Mouse (Mus musculus): ENCODE data around the gene Josd1. TPM values are rescaled to one million over a fixed set of nuclear protein-coding genes. Genes with fewer than 3 reads are reported as not detected.

Gene Josd1
- polyA plus RNA-seq, 1 experiment from 2014 or later, result 26.1 TPM

GRCm38 (mm10) chr15:79651481-79651880, 36.2 kb downstream of the Josd1 start:
- H3K36me3 ChIP-seq, result peaks cover 18% of the 10 kb centered on the region; the same call in 1 of the 2 replicates
- no peaks in the 10 kb centered on the region for H3K27me3 ChIP-seq
- no peaks in the 10 kb centered on the region for H3K9me3 ChIP-seq
- no peak overlapping the region for H3K4me2 ChIP-seq
- ATAC-seq (ENCODE audit: insufficient number of reproducible peaks, insufficient read depth, low FRiP score, low TSS enrichment, low read depth), result no peak
- 71% methylated on average over 4 of the region's 4 CpGs for WGBS
- no peak overlapping the region for H3K9ac ChIP-seq
- H3K4me1 ChIP-seq, result no peaks in the 10 kb centered on the region
- H3K4me3 ChIP-seq, result no peak overlapping the region
- no peak overlapping the region for H3K27ac ChIP-seq

- Histone ChIP-seq H3K36me3 (peaks cover 18% of the 10 kb centered on the region; the same call in 1 of the 2 replicates), H3K9ac (no peak overlapping the region), H3K27ac (no peak overlapping the region), H3K4me3 (no peak overlapping the region), H3K4me2 (no peak overlapping the region), H3K27me3 (no peaks in the 10 kb centered on the region), H3K4me1 (no peaks in the 10 kb centered on the region), H3K9me3 (no peaks in the 10 kb centered on the region)
- no peak for ATAC-seq (ENCODE audit: insufficient number of reproducible peaks, insufficient read depth, low FRiP score, low TSS enrichment, low read depth)
Measured at GRCm38 (mm10) chr15:79650569-79650968, 37.1 kb downstream of the Josd1 start.

DNA sequence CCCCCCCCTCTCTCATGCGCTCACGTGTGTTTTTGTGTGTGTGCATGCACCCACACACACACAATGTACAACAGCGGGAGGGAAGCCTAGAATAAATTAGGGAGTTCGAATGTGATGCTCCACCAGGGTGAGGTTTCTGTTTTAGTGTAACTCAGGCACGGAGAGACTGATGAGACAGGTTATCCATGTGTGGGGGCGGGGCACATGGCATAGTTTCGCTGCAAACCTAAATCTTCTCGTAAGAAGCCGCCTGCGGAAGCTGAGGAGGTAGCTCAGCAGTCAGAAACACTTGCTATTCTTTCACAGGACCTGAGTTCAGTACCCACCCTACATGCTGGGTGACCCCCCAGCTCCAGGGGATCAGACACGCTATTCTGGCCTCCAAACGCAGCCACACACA, 39.6 kb downstream of the Josd1 start:
- Histone ChIP-seq H3K27ac (no peak overlapping the region), H3K4me2 (no peak overlapping the region), H3K4me3 (no peak overlapping the region), H3K9me3 (no peaks in the 10 kb centered on the region), H3K36me3 (peaks cover 24% of the 10 kb centered on the region; the same call in 1 of the 2 replicates), H3K27me3 (no peaks in the 10 kb centered on the region), H3K4me1 (no peaks in the 10 kb centered on the region), H3K9ac (no peak overlapping the region)
- WGBS, result 88% methylated on average over 12 of the region's 12 CpGs
- ATAC-seq (ENCODE audit: insufficient number of reproducible peaks, insufficient read depth, low FRiP score, low TSS enrichment, low read depth), result no peak

DNA sequence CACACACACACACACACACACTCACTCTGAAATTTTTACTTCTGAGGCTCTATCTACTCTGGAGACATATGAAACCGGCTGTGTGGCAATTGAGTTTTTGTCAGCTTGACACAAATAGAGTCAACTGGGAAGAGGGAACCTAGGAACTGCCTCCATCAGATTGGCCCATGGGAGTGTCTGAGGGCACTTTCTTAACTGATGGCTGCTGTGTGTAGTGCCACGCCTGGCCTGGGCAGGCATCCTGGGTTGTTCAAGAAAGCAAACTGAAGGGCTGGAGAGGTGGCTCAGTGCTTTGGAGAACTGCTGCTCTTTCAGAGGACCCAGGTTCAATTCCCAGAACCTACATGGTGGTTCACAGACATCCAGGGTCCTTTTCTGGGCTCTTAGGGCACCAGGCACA, 42.2 kb downstream of the Josd1 start:
- Histone ChIP-seq H3K4me2 (no peak overlapping the region), H3K36me3 (peaks cover 31% of the 10 kb centered on the region; the same call in 1 of the 2 replicates), H3K4me3 (no peak overlapping the region), H3K27ac (no peak overlapping the region), H3K4me1 (peaks cover 8% of the 10 kb centered on the region; the same call in 1 of the 2 replicates), H3K9me3 (no peaks in the 10 kb centered on the region), H3K27me3 (no peaks in the 10 kb centered on the region), H3K9ac (no peak overlapping the region)
- ATAC-seq (ENCODE audit: insufficient number of reproducible peaks, insufficient read depth, low FRiP score, low TSS enrichment, low read depth), result no peak
- 76% methylated on average over 2 of the region's 2 CpGs for WGBS

DNA sequence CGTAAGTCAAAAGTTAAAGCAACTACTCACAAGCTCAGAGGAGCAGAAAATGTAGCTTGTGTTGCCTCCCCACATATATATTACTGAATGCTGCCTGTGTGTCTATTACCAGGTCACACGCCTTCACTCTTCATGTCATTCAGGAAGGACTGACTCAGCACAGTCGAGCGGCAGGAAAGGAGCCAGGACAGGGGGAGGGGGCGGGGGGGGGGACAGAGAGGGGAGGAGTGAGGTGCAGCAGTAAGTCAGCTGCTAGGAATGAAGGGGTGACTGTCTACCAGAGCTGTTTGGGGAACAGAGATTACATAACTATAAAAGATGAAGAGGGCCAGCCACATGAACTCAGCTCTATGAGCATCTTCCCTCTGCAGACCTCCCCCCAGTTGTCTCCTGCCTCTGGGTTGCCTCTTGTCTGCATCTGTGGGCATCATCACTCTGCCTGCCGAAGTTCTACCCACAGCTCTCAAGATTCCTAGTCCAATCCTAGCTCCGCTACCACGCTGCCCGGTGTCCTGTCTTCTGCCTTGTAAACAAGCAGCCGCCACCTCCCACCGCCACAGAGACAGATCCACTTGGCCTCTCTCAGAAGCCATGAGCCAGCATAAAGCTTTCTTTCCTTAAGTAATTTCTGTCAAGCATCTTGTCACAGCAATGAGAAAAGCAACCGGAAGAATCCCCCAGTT, 46.4 kb downstream of the Josd1 start:
- H3K36me3 ChIP-seq, result peaks cover 32% of the 10 kb centered on the region
- no peaks in the 10 kb centered on the region for H3K9me3 ChIP-seq
- H3K4me2 ChIP-seq, result no peak overlapping the region
- no peak overlapping the region for H3K27ac ChIP-seq
- ATAC-seq (ENCODE audit: insufficient number of reproducible peaks, insufficient read depth, low FRiP score, low TSS enrichment, low read depth), result no peak
- peaks cover 8% of the 10 kb centered on the region; the same call in 1 of the 2 replicates for H3K4me1 ChIP-seq
- 56% methylated on average over 12 of the region's 12 CpGs for WGBS
- no peak overlapping the region for H3K4me3 ChIP-seq
- H3K9ac ChIP-seq, result 0 out of 2 replicates have a peak overlapping the region, but pooled peaks have one; percentile 32
- H3K27me3 ChIP-seq, result no peaks in the 10 kb centered on the region

- ATAC-seq (ENCODE audit: insufficient number of reproducible peaks, insufficient read depth, low FRiP score, low TSS enrichment, low read depth), result no peak
- no peak overlapping the region for H3K27ac ChIP-seq
- no peaks in the 10 kb centered on the region for H3K9me3 ChIP-seq
- WGBS, result 62% methylated on average over 2 of the region's 2 CpGs
- peaks cover 72% of the 10 kb centered on the region for H3K36me3 ChIP-seq
- no peak overlapping the region for H3K4me3 ChIP-seq
- H3K4me2 ChIP-seq, result no peak overlapping the region
- H3K9ac ChIP-seq, result no peak overlapping the region
- no peaks in the 10 kb centered on the region for H3K27me3 ChIP-seq
- no peaks in the 10 kb centered on the region for H3K4me1 ChIP-seq
Measured at GRCm38 (mm10) chr15:79630471-79630870, 57.2 kb downstream of the Josd1 start.

Other genes with a start within 250 kb of the Josd1 start
- 100 and 112 TPM in 2 replicates for gene Csnk1e, start 232.4 kb downstream of the Josd1 start, polyA plus RNA-seq (2015; fragmentation: Nextera tagmentation; extraction: Ambion mirVana)
- not detected in 2 replicates for gene Kcnj4, start 182.7 kb downstream of the Josd1 start, polyA plus RNA-seq (2015; fragmentation: Nextera tagmentation; extraction: Ambion mirVana)
- gene Kdelr3, start 171.5 kb downstream of the Josd1 start, polyA plus RNA-seq (2015; fragmentation: Nextera tagmentation; extraction: Ambion mirVana), result 89.9 and 99.5 TPM in 2 replicates
- gene Ddx17, start 141.2 kb downstream of the Josd1 start, polyA plus RNA-seq (2015; fragmentation: Nextera tagmentation; extraction: Ambion mirVana), result 61.4 and 65.8 TPM in 2 replicates
- 2.2 TPM in 2 replicates for gene Dmc1, start 82.8 kb downstream of the Josd1 start, polyA plus RNA-seq (2015; fragmentation: Nextera tagmentation; extraction: Ambion mirVana)
- 2.2 and 2.5 TPM in 2 replicates for gene Fam227a, start 29.0 kb downstream of the Josd1 start, polyA plus RNA-seq (2015; fragmentation: Nextera tagmentation; extraction: Ambion mirVana)
- 60.7 and 66.0 TPM in 2 replicates for gene Cby1, start 28.7 kb downstream of the Josd1 start, polyA plus RNA-seq (2015; fragmentation: Nextera tagmentation; extraction: Ambion mirVana)
- gene Tomm22, start 17.1 kb downstream of the Josd1 start, polyA plus RNA-seq (2015; fragmentation: Nextera tagmentation; extraction: Ambion mirVana), result 238 TPM in 2 replicates
- gene Gtpbp1, start 2.9 kb upstream of the Josd1 start, polyA plus RNA-seq (2015; fragmentation: Nextera tagmentation; extraction: Ambion mirVana), result 39.8 and 42.2 TPM in 2 replicates
- 7.3 and 8.0 TPM in 2 replicates for gene Sun2, start 54.6 kb upstream of the Josd1 start, polyA plus RNA-seq (2015; fragmentation: Nextera tagmentation; extraction: Ambion mirVana)
- 69.2 and 74.4 TPM in 2 replicates for gene Dnal4, start 89.9 kb upstream of the Josd1 start, polyA plus RNA-seq (2015; fragmentation: Nextera tagmentation; extraction: Ambion mirVana)
- gene Nptxr, start 116.8 kb upstream of the Josd1 start, polyA plus RNA-seq (2015; fragmentation: Nextera tagmentation; extraction: Ambion mirVana), result 4.7 and 5.4 TPM in 2 replicates
- 0.32 and 0.39 TPM in 2 replicates for gene Npcd, start 146.3 kb upstream of the Josd1 start, polyA plus RNA-seq (2015; fragmentation: Nextera tagmentation; extraction: Ambion mirVana)
- 54.7 and 56.7 TPM in 2 replicates for gene Cbx6, start 146.8 kb upstream of the Josd1 start, polyA plus RNA-seq (2015; fragmentation: Nextera tagmentation; extraction: Ambion mirVana)
- 11.0 and 13.1 TPM in 2 replicates for gene Apobec3, start 203.7 kb upstream of the Josd1 start, polyA plus RNA-seq (2015; fragmentation: Nextera tagmentation; extraction: Ambion mirVana)

Data from embryonic facial prominence, embryonic 13.5 days (tissue).